Mouse (Mus musculus) embryonic fibroblast, embryonic 13.5 days (primary cell): ENCODE measurements around the gene Dffa. TPM values are rescaled to one million over a fixed set of nuclear protein-coding genes. Genes with fewer than 3 reads are reported as not detected.
"Not testable (repeated sequence)": the region's sequence is repeated elsewhere in the genome, so short reads cannot be mapped to it uniquely, and the experiment has no call there.

ENCODE experiments used
- H3K27ac ChIP-seq: 2 replicates; pipeline ENCODE4 v1.5.1; 2012; ENCODE audit warnings: low read length, control low read depth, inconsistent platforms; ENCODE audit not compliant: insufficient read depth
- H3K4me1 ChIP-seq: 2 replicates; pipeline ENCODE4 v1.6.1; 2011; ENCODE audit warnings: low read length; ENCODE audit not compliant: control insufficient read depth, insufficient read depth
- H3K4me3 ChIP-seq: 2 replicates; pipeline ENCODE4 v1.5.1; 2011; ENCODE audit warnings: mild to moderate bottlenecking, control low read depth, low read length; ENCODE audit not compliant: insufficient read depth
- CTCF ChIP-seq: IDR thresholded peaks from 2 replicates; pipeline ENCODE4 v1.5.1; 2011; ENCODE audit warnings: mild to moderate bottlenecking, control low read depth, low read length, moderate library complexity, borderline replicate concordance; ENCODE audit not compliant: insufficient read depth
- POLR2A ChIP-seq: IDR thresholded peaks from 2 replicates; pipeline ENCODE4 v1.6.1; 2011; ENCODE audit warnings: low read depth, mild to moderate bottlenecking, control low read depth, low read length, moderate library complexity
- polyA plus RNA-seq: library from polyadenylated mRNA; stranded (reverse); fragments of >200 nt; gene quantifications from 2 replicates; pipeline ENCODE4 v1.2.4, GENCODE M21; 2011; ENCODE audit warnings: low read depth; ENCODE audit not compliant: missing spikeins, insufficient read length

The Dffa gene
- polyA plus RNA-seq, 1 experiment = 12.7 TPM

- no peaks in the 10 kb centered on the region for H3K4me1 ChIP-seq
- no peak overlapping the region for H3K4me3 ChIP-seq
- TF ChIP-seq CTCF (no peak), POLR2A (no peak)
- no peak overlapping the region for H3K27ac ChIP-seq
Measured at GRCm38 (mm10) chr4:149159891-149160290, 55.9 kb downstream of the Dffa start.

DNA sequence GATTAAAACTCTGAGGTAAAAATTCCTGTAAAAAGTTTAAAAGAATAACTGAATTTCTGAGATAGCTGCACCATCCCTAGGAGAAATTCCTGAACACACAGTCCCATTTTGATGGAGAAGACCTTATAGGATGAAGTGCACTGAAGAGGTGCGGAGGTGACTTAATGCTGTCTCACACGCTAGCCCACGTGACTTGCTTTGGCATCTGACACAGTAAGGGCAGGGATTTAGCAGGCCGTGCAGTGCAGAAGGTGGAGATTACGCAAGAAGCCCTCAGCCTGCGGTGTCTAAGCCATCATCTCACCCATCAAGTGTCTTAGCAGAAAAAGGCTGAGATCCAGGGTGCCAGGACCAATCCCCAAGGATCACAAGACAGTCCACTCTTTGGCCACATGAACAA, 57.2 kb downstream of the Dffa start:
- no peak overlapping the region for H3K4me3 ChIP-seq
- no peak overlapping the region for H3K27ac ChIP-seq
- TF ChIP-seq CTCF (no peak), POLR2A (no peak)
- no peaks in the 10 kb centered on the region for H3K4me1 ChIP-seq

DNA sequence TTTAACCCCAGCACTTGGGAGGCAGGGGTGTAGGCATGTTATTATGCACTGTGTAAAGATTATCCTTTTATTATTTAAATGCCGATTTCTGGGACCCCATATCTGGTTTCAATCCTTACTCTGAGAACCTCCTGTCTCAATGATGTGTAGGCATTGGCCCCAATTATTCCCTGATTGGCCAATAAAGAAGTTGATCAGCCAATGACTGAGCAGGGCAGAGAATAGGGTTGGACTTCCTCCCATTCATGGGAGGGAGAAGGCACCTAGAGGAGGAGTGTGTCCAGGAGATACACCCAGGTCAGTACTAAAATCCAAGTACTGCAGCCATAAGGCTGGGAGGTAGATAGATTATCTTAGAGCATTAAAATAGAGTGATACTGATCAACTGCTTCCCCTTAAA, 59.2 kb downstream of the Dffa start:
- no peak overlapping the region for H3K27ac ChIP-seq
- H3K4me1 ChIP-seq = no peaks in the 10 kb centered on the region
- no peak for TF ChIP-seq POLR2A
- no peak for TF ChIP-seq CTCF
- no peak overlapping the region for H3K4me3 ChIP-seq

- Histone ChIP-seq H3K27ac (no peak overlapping the region), H3K4me1 (no peaks in the 10 kb centered on the region), H3K4me3 (no peak overlapping the region)
- TF ChIP-seq POLR2A = no peak
- no peak for TF ChIP-seq CTCF
Measured at GRCm38 (mm10) chr4:149164150-149164549, 60.2 kb downstream of the Dffa start.

DNA sequence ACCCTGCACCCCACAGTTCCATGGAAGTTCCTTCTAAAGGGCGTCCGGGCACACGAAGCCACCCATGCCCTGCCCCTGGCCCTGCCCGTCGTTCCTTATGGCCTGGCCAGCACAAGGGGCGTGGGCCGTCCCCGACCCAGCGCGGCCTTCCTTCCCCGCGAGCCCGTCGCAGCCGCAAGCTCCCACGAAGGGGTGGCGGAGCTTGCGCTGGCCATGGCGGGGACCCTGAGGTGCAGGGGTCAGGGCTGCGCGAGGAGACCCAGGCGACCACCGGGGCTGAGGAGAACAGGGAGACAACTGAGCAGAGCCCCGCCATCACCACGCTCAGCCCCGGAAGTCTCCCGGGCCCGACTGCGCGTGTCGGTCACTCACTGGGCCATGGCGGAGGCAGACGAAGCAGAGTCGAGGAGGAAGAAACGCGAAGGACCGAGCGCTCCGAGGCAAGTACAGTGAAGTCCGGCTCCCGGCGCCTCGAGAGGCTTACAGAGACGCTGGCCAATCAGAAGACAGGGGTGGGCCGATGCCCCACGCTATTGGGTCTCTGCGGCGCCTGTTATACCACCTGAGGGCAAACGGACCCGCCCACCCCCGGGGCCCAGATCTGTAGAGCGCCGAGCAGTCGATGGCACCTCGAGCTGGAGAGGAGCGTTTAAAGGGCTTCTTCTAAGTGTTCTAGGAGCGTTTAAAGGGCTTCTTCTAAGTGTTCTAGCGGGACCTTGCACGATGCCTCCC, 62.4 kb downstream of the Dffa start, which contains the start of gene Pgd:
TSS of gene Pgd (minus strand) at position 557 of the 732 bp plus-strand sequence.
- TF ChIP-seq POLR2A (peak; percentile 95), CTCF (no peak)
- H3K27ac ChIP-seq = peak within 1 kb of the TSS; percentile 76
- H3K4me1 ChIP-seq = no peaks in the 10 kb centered on the region; the same call in 1 of the 2 replicates
- peak within 1 kb of the TSS; percentile 98 for H3K4me3 ChIP-seq

GRCm38 (mm10) chr4:149166957-149167611, 63.1 kb downstream of the Dffa start:
- Histone ChIP-seq H3K4me3 (peak overlapping the region; percentile 84), H3K27ac (peak overlapping the region; percentile 75), H3K4me1 (no peaks in the 10 kb centered on the region; the same call in 1 of the 2 replicates)
- TF ChIP-seq POLR2A (no peak; the same call in 1 of the 2 replicates), CTCF (no peak)

DNA sequence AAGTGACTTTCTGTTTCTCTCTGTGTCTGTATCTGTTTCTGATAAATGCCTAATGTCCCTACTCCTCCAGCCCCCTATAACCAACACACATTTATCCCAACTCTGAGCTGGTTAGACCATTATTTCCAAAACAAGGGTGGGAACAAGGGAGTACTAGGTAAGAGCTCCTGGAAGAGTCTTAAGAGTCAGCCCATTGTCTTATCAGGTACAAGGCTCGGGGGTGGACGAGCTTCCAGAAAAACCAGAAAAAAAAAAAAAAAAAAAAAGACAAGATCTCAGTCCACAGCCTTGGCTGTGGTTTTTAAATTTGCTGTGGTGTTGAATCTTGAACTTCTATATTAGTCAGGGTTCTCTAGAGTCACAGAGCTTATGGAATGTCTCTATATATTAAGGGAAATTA, 64.1 kb downstream of the Dffa start:
- Histone ChIP-seq H3K27ac (no peak overlapping the region), H3K4me1 (peaks cover 4% of the 10 kb centered on the region), H3K4me3 (no peak overlapping the region)
- TF ChIP-seq POLR2A = no peak
- no peak for TF ChIP-seq CTCF

- peak overlapping the region; percentile 93 for H3K27ac ChIP-seq
- not testable (repeated sequence) for H3K4me1 ChIP-seq
Measured at GRCm38 (mm10) chr4:149169926-149170325, 66.0 kb downstream of the Dffa start.

More at GRCm38 (mm10) chr4:149169926-149170325, 66.0 kb downstream of the Dffa start:
- not testable (repeated sequence) for H3K4me3 ChIP-seq

Other genes with a start within 250 kb of the Dffa start
- 28.9 and 34.6 TPM in 2 replicates for gene Pex14, start 4.3 kb upstream of the Dffa start, polyA plus RNA-seq
- gene Cort, start 22.6 kb downstream of the Dffa start, polyA plus RNA-seq = not detected in 2 replicates
- gene Cenps, start 33.5 kb downstream of the Dffa start, polyA plus RNA-seq = 7.3 and 8.9 TPM in 2 replicates
- gene Pgd, start 62.6 kb downstream of the Dffa start, polyA plus RNA-seq = 112 and 179 TPM in 2 replicates
- gene Kif1b, start 203.5 kb downstream of the Dffa start, polyA plus RNA-seq = 79.8 and 84.1 TPM in 2 replicates